Mouse (Mus musculus) spleen, adult 2 months (tissue): ENCODE measurements around the gene Neurod1.

Experiments
- CTCF ChIP-seq: fragments of 200-500 bp; IDR thresholded peaks from 2 replicates; pipeline ENCODE4 v1.5.1; 2011; ENCODE audit warnings: mild to moderate bottlenecking, inconsistent platforms; ENCODE audit not compliant: insufficient read depth, insufficient read length, insufficient replicate concordance; ENCODE audit errors: extremely low read depth
- POLR2A ChIP-seq: fragments of 200-500 bp; IDR thresholded peaks from 2 replicates; pipeline ENCODE4 v1.6.1; 2011; ENCODE audit warnings: low read depth, low read length, inconsistent platforms

DNA sequence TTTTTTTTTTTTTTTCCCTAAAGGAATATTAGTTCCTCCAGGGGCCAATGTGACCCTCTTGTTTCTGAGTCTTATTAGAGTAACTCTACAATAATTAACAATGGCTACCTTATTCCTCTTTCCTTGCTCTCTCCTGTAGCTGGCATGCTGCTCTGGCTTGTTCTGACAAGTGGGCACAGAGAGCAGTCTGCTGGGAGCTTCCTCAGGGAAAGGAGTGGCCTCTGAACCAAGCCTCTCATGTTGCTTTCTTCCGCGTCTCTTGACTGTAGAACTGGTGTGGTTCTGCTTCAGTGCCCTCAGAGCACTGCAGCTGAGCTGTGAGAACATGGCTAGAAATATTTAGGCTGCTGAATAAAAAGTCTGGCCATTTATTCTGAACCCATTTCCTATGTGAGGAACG, 28.6 kb upstream of the Neurod1 start:
- no peak for TF ChIP-seq POLR2A
- no peak for TF ChIP-seq CTCF
